In genomic region chr14:28980482-28980881, GRCm38 (mm10) we compare ENCODE assay signal across 11 mouse cellular contexts. TPM values are rescaled to one million over a fixed set of nuclear protein-coding genes. Genes with fewer than 3 reads are reported as not detected.
DNase-seq lines count a peak whose midpoint lies in the region; TF ChIP-seq lines count a peak whose summit lies in the region.
"Had no signal": no experiment of that assay in that cellular context is flagged by ENCODE, and none has a peak within 500 bp of the region (broad histone marks: within the 10 kb centered on the region; RNA-seq: fewer than 3 reads in every experiment).

No protein-coding gene starts in this region.

- peaks cover 13% of the 10 kb centered on the region for H3K4me1 ChIP-seq in embryonic fibroblast, embryonic 13.5 days (ENCODE audit: control insufficient read depth, insufficient read depth, low read length)
- H3K4me1 ChIP-seq: megakaryocyte, embryonic 14.5 days had no signal

- no peak for TF ChIP-seq POLR2A in embryonic fibroblast, embryonic 13.5 days (IDR thresholded peaks at IDR 0.05; ENCODE audit: low read depth, low read length)

- no peak overlapping the region for H3K4me3 ChIP-seq in embryonic fibroblast, embryonic 13.5 days (ENCODE audit: insufficient read depth, low read length)
- H3K4me3 ChIP-seq: megakaryocyte, embryonic 14.5 days had no signal

- H3K27ac ChIP-seq in embryonic fibroblast, embryonic 13.5 days (ENCODE audit: insufficient read depth, low read length), result peak overlapping the region; percentile 1; the same call in 1 of the 2 replicates

- peak; percentile 54 to 55 for DNase-seq in cerebellum, postnatal 10 days
- no peak for DNase-seq in cerebellum, postnatal 36 days
- peak; percentile 38 to 51 for DNase-seq in kidney, postnatal 4 days
- no peak for DNase-seq in kidney, adult 8-10 months
- peak; percentile 11 for DNase-seq in ES-CJ7 (ENCODE audit: low read depth, low spot score)
- no peak for DNase-seq in ovary, postnatal 14 days (ENCODE audit: low spot score)
- no peak for DNase-seq in urinary bladder, postnatal 25 days (ENCODE audit: low spot score)
- DNase-seq: heart, postnatal 10 days; thymus, postnatal 25 days had no signal

- TF ChIP-seq CTCF in embryonic fibroblast, embryonic 13.5 days (IDR thresholded peaks at IDR 0.05; ENCODE audit: borderline replicate concordance, insufficient read depth, low read length), result no peak

RNA-seq across cellular contexts. Expression of gene Lrtm1, which starts 37.5 kb away (rescaled TPM):
- 0.49 TPM in 1 of 2 replicates, not detected in the other for polyA plus RNA-seq in embryonic fibroblast, embryonic 13.5 days (2011; ENCODE audit: insufficient read length, low read depth, missing spikeins)

Comparison
In these comparisons a context has a peak if more than half of its experiments do, and no peak if none do; other contexts are left out.
1. DNase-seq: peak in cerebellum, postnatal 10 days (2 of 2), kidney, postnatal 4 days (2 of 2) and ES-CJ7 (single experiment); none in cerebellum, postnatal 36 days (0 of 2), kidney, adult 8-10 months (0 of 2), ovary, postnatal 14 days (single experiment) and urinary bladder, postnatal 25 days (single experiment).